Mouse (Mus musculus): ENCODE data around the gene Tox2.

The Tox2 gene

GRCm38 (mm10) chr2:163202884-163203634, at the start of gene Tox2:
TSS of gene Tox2 (plus strand) at chr2:163203125.
- peak; percentile 47 to 68 for DNase-seq (ENCODE audit: low spot score in 2 of 2)

DNA sequence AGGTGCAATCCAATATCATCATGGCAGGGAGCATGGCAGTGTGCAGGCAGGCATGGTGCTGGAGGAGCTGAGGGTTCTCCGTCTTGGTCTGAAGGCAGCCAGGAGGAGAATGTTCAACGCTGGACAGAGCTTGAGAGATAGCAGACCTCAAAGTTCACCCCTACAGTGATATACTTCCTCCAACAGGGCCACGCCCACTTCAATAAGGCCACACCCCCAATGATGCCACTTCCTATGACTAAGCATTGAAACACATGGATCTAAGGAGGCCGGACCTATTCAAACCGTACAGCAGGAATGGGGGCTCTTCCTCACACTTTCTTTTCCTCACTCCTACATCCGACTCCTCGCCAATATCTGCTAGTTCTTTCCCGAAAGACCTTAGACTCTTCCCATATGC, 48.3 kb upstream of the Tox2 start:
- no peak for DNase-seq (ENCODE audit: low spot score in 2 of 2)

DNA sequence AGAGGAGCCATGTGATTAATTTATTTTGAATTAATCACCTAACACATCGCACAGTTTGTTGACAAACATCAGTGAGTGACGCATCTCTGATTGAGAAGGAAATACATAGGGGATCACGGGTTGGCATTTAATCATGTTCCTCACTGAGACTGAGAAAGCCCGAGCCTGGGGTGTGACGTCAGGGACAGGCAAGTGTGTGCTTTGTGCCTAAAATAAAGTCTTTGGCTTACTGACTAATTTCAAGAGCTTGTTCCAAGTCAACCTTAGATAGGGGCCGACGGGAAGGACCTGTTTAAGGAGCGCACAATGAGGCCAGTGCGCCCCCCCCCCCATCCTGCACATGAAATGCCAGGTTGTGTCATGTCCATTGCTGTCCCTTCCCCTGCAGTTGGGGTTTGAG, 43.9 kb upstream of the Tox2 start:
- DNase-seq (ENCODE audit: low spot score in 2 of 2): no peak

- DNase-seq (ENCODE audit: low spot score in 2 of 2): peak in 1 of 2 experiments; percentile 24
Observed at GRCm38 (mm10) chr2:163164461-163164990, 38.4 kb upstream of the Tox2 start.

DNA sequence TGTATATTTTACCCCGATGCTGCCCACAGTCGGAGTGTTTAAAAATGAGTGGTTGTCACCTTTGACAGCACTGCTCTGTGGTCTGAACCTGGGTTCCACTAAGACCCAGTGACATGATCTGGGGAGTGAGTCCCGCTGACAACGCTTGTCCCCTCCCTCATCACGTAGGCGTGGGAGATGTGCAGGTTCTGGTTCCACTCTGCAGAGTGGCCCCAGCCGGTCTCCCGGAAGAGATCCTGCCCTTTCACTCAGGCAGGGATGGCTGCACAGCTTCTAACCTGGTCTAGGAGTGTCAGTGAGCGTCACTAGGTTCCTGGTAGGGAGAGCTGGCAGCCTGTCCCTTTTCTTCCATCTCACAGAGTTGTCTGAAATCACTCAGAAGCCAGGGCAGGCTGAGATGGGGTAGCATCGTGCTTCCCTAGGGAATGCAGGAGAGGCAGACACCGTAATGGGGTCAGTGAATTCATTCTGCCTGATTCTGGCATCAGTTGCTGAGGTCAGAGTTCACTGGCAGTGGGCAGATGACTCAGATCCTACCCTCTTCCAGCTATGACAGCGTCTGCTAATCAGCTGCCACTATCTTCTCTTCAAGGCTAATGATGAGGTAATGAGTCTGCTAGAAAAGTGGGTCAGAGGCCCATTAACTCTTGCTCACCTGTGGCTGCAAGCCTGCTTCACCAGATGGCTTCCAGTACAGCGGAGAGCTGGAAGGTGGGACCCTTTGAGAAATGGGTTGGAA, 36.7 kb upstream of the Tox2 start:
- no peak for DNase-seq (ENCODE audit: low spot score in 2 of 2)

- no peak for DNase-seq (ENCODE audit: low spot score in 2 of 2)
Observed at GRCm38 (mm10) chr2:163171891-163172290, 31.0 kb upstream of the Tox2 start.

DNA sequence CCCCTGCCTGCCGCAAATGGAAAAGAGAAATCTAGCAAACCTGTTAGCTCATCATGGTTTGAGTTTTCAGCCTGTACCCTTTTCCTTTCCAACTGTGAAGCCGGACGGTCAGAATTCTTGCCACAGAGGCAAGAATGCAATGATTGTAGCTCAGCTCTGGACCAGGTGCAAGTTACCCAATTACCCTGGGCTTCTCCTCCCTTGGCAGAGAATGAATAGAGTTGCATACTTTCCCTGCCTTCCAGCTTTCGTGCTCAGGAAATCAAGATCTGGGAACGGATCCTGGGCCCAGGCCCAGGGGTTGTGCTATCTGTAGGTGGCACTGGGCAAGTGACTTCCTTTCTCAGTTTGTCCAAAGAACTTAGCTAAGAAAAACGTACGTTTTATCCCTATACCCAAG, 28.9 kb upstream of the Tox2 start:
- DNase-seq (ENCODE audit: low spot score in 2 of 2): no peak

GRCm38 (mm10) chr2:163175831-163176230, 27.1 kb upstream of the Tox2 start:
- no peak for DNase-seq (ENCODE audit: low spot score in 2 of 2)

- DNase-seq (ENCODE audit: low spot score in 2 of 2): no peak
Observed at GRCm38 (mm10) chr2:163176502-163176901, 26.4 kb upstream of the Tox2 start.

DNA sequence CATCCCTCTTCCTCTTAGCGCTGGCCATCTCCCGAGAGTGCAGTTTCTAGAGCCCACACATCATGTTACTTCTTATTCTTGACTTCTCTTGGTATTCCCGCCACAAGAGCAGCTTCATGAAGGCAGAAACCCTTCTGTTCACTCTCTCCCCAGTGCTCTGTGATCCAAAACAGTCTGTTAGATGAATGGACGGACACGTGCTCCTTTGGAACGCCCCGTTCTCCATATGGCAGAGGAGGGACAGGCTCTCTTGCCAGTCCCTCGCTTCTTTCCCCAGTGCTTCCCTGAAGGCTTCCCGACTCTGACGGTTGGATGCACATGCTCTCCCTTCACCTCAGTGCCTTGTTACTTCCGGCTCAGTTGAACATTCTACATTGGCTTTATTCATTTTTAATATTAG, 15.4 kb upstream of the Tox2 start:
- no peak for DNase-seq (ENCODE audit: low spot score in 2 of 2)

DNA sequence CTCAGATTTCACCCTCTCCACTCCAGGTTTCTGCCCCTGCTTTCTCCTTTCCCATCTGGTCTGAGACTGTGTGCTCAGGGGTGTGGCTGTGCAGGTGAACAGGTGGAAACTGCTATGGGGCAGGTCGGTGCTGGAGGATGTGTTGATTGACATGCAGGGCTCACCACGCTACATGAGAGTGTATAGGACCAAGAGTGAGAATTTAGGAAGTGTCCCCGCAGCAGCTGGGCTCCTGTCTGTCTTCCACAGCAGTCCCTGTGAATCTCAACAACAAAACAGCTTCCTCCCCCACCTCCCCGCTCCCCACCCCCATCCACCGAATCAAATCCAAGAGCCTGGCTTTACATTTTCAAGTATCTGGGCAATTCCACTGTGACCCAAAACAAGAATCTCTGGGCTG, 13.3 kb upstream of the Tox2 start:
- DNase-seq (ENCODE audit: low spot score in 2 of 2): no peak

DNA sequence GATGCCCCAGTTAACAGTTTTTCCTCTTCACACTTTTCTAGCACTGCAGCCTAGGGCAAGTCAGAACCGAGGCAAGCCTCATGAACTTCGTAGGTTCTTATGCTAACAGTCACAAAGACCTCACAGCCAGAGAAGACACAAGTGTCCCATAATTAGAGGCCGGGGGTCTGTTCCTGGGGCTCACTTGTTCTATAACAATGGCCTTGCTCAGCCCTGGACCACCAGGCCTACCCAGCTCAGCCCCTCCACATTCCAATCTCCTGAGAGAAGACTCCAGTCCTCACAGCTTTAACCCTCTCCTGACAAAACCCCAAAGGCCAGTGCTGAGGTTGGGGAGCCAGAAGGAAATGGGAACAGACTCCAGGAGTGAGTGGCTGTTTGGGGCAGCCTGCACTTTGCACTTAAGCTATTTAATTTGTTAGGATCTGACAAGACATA, 12.9 kb upstream of the Tox2 start:
- no peak for DNase-seq (ENCODE audit: low spot score in 2 of 2)

- no peak for DNase-seq (ENCODE audit: low spot score in 2 of 2)
Observed at GRCm38 (mm10) chr2:163192485-163192884, 10.4 kb upstream of the Tox2 start.

DNA sequence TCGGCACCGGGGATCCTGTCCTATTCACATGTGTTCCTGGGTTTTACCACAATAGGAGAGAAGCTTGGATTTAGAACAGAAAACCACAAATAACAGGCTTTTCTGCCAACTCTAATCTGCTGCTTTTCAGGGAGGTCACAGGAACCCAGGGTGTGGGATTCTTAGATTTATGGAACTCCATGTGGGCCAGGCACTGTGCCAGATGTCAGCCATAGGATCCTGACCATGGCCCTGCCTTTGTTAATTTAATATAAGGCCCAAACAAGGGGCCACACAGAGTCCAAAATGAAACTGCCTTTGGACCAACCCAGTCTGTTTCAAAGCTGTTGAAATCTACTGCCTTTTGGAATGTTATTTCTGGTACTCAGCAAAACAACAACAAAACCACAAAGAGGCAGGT, 8.9 kb upstream of the Tox2 start:
- DNase-seq (ENCODE audit: low spot score in 2 of 2): no peak

DNA sequence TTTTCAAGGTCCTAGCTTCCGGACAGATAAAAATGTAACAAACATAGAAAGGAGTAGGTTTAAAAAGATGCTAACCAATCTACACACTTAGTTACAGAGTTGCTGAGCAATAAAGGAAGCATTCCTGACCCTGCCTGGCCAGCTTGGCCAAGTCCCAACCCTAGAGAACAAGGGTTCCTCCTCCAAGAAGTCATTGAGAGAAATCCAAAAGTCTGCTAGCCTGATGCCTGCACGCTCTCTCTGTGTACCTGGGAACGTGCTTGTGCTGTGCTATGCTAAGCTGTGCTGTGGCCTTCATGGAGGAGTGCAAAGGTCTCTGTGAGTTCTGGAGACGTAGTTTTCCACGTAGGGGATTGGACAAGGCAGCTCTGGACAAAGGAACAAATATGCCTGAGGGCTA, 8.4 kb upstream of the Tox2 start:
- DNase-seq (ENCODE audit: low spot score in 2 of 2): no peak

DNA sequence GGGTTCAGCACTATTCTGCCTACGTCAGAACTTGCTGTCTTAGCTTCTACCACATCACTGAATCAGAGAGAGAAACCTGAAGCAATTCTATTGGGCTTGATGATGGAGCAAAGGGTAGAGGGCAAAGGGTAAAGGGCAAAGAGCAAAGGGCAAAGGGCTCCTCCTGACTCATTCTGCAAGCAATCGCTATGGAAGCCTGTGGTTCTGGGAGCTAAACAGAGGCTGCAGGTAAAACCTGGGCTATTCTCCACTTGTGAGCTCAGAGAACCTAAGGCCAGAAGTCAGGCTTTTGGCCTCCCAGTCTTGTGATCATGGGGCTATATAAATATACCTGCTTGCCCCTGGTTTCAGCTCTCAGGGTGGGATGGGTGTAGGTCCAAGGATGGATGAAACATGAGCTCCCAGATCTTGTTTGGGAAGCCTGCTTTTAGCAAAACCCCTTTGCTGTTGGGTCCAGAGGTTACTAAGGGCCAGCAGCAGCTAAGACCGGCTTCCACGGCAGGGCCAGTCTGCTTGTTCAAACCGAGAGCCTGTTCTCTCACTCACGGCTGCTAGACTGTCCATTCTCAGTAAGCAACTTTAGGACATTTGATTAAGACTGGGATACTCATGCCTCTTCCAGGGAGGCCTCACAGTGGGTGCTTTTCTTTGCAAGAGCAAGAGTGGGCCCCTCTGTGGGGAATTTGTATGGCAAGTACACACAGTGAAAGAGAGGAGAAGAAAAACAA, 7.7 kb upstream of the Tox2 start:
- DNase-seq (ENCODE audit: low spot score in 2 of 2): no peak

DNA sequence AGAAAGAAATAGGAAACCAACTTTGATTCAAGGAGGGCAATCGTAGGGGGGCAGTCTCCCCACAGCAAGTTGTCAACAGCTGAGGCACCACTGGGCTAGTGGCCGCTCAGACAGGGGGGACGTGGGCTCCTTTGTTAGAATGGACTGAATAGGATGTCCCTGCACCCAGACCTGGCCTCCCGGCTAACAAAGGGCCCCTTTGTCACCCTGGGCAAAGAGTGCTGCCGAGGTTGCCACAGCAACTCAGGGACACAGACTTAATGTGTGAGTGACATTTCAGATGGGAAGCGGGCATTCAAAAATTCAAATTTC, 7.1 kb upstream of the Tox2 start:
- no peak for DNase-seq (ENCODE audit: low spot score in 2 of 2)

DNA sequence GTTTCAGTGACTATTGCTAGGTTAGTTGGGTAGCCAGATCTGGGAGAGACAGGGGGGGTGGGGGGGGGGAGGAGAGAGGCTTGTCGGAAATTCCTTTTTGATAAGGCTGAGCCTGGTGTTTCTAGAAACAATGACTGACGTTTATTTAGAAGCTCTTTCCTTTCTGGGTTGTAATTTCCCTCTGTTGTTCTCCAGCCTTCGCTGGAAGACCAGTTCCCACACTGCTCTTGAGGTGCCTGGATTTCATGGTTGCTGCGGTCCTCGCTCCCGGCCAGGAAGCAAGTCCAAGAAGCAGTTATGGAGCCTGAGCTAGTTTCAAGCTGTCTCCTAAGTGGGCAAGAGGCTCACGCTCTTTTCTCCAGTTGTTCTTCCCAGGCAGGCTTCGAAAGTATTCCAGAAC, 1.0 kb upstream of the Tox2 start:
- no peak for DNase-seq (ENCODE audit: low spot score in 2 of 2)

GRCm38 (mm10) chr2:163202553-163202883, 407 bp upstream of the Tox2 start:
- no peak for DNase-seq (ENCODE audit: low spot score in 2 of 2)

DNA sequence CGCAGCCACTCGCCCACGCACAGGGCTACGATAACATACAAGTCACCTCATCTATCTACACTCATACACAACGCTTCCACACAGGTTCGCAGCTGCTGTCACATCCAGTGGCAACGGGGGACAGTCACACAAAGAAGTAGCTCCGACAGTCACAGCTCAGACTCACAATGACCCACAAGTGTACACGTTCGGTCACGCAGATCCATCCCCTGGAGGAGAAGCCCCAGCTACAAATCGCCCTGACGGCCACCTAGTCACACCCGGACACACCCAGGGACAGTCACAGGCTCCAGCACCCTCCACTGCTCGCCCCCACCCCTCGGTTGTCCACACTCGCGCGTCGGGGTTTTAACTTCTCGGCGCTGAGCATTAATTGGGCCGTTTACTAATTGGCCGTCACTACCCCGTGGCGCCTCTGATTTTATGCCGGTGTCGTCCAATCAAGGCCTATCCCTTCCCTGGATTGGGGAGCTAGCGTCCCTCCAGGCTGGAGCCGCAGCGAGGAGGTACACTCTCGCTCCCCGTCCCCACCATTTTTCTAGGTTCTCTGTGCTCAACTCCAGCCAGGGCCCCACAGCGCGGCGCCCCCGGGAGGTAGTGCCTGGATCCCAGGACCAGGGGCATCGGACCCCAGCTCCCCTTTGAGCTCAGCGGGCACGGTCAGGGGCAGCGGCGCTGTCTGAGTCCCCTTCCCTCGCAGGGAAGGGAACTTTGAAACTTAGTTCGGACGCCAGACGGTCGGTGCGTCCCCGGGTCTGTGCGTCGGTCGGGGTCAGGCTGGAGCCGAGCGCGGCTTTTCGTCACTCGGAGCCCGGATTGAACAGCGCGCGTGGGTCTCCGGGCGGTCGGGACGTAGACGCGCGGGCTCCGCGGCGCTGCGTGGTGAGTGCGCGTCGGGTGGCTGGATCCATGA, 966 bp downstream of the Tox2 start:
- DNase-seq (ENCODE audit: low spot score in 2 of 2): no peak

DNA sequence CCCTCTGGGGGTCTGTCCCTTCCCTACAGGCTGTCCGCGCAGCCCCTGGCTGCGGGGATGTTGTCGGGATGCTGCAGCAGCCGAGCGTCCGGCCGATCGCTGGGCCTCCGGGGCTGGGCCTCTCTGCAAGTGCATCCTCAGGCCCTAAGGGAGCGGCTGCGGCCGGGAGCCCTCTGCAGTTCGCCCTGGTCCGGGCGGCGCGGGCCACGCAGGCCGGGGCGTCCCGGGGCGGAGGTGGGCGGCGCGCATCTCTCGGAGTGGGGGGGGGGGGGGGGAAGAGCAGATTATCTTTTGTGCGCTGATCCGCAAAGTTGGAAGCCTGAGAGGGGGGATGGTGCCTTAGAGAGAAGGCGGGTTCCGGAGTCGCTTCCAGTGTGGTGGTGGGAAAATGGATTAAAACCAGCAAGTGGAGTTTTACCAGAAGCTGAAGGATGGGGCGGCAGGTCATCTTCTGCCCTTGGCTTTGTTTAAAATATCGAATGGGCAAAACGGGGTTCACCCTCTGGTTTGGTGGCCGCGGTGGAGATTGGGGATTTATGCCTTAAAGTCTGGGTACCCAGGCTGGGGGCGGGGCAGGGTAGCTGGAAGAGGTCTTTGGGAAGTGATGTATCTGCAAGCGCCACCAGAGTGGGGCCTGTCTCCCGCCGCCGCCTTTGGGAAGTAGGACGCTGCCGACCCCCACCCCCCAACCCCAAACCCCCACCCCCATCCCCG, 1.8 kb downstream of the Tox2 start:
- DNase-seq (ENCODE audit: low spot score in 2 of 2): no peak

Data from thymus, postnatal 10 days (tissue).